Mouse (Mus musculus) kidney, adult 2 months (tissue): ENCODE measurements at regions not wholly inside any gene's neighbourhood (a gene's known extent, or its start where the extent isn't known, plus 50 kb on each side); places are given as distances from the start of the nearest gene placed in this dataset.

Experiments
- CTCF ChIP-seq: fragments of 200-500 bp; conservative IDR thresholded peaks from 2 replicates; pipeline ENCODE4 v1.5.1; 2011; ENCODE audit warnings: low read depth, mild to moderate bottlenecking, control low read depth, low read length, moderate library complexity, mixed read lengths; ENCODE audit not compliant: insufficient read depth, insufficient read length
- POLR2A ChIP-seq: fragments of 200-500 bp; IDR thresholded peaks from one replicate; pipeline ENCODE4 v1.6.1; 2011; ENCODE audit warnings: low read depth, low read length, control low read depth

DNA sequence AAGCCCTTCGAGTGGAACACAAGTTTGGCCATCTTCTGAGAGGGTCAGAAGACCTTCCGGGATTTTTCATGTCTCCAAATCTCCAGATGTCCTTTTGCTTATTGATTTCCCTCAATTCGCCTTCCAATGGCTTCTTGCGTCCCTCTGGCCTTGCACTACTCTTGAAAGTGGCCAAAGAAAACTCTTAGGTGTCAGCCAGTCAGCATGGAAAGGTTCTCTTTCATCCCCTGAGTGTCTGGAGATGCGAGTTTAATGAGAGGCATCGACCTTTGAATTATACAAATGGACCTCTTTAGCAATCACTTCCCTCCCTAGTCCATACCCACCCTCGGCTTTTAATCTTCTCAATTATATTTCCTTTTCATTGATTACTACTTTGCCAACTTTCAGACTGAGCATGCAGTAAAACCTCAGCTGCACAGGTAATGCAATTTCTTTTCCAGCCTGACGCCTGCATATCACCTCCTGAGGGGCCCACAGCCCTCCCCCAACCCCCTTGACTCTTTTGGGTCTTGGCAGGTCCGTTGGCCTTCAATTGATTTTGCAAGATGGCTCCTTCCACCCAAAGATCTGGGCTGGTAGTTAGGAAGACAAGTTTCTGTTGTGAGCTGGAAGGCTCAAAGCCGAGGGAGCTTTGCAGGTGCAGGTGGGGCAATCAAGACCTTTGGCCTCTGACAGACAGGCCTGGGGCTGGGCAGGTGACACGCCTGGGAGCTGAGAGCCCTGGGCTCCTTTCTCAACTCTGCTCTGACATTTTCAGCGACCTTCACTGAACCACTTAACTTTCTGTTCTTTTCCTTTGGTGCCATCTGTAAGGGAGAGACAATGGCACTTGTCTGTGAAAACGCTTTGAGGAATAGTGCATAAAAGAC is 461.8 kb downstream of the Ccdc171 start:
- no peak for TF ChIP-seq POLR2A
- TF ChIP-seq CTCF = no peak
